Comparison of ENCODE assay signal across 18 mouse cellular contexts in the genomic region with DNA sequence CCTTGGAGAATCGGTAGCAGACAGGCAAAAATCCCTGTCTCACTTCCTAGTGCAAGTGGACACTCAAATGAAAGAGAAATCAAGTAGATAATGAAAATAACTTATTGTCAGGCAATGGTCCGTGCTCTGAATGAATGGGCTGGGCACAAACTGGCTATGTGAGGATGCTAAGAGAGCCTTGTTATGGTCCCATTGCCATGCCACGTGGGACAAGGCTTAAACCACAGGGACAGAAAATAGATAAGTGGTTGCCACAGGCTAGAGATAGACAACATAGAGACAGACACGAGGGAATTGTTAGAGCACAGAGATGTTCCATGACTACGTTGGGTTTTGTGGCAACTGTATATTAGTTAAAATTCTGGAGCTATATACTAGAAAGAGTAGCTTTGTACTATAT. TPM values are rescaled to one million over a fixed set of nuclear protein-coding genes. Genes with fewer than 3 reads are reported as not detected.
"Had no signal": no experiment of that assay in that cellular context is flagged by ENCODE, and none has a peak within 500 bp of the region (broad histone marks: within the 10 kb centered on the region; RNA-seq: fewer than 3 reads in every experiment).

No protein-coding gene starts in this region.

- H3K27ac ChIP-seq: limb, embryonic 12.5 days; limb, embryonic 15.5 days; liver, embryonic 14.5 days; midbrain, embryonic 10.5 days had no signal

- DNase-seq: kidney, adult 18-20 months; kidney, postnatal 10 days; kidney, postnatal 36 days; left cerebral cortex, postnatal 4 days; lung, embryonic 14.5 days; midbrain, embryonic 14.5 days; thymus, adult 2 months; thymus, postnatal 14 days had no signal

- H3K27me3 ChIP-seq: limb, embryonic 12.5 days; limb, embryonic 15.5 days had no signal

- H3K9ac ChIP-seq: limb, embryonic 12.5 days; limb, embryonic 15.5 days; liver, embryonic 14.5 days; liver, postnatal 0 days; lung, embryonic 14.5 days had no signal

- H3K36me3 ChIP-seq: limb, embryonic 12.5 days; limb, embryonic 15.5 days; midbrain, embryonic 10.5 days had no signal

- H3K4me3 ChIP-seq: limb, embryonic 12.5 days; limb, embryonic 15.5 days; midbrain, embryonic 10.5 days had no signal

- H3K4me2 ChIP-seq: limb, embryonic 12.5 days; limb, embryonic 15.5 days; liver, embryonic 11.5 days; lung, embryonic 14.5 days had no signal

- H3K9me3 ChIP-seq: limb, embryonic 12.5 days; limb, embryonic 15.5 days; midbrain, embryonic 10.5 days had no signal

- H3K4me1 ChIP-seq: midbrain, embryonic 10.5 days had no signal

- ATAC-seq: intestine, embryonic 16.5 days; lung, postnatal 0 days had no signal

RNA-seq across cellular contexts. Expression of a gene that starts 9.3 kb away (rescaled TPM):
- total RNA-seq: left cerebral cortex, postnatal 4 days; midbrain, postnatal 0 days had no signal
- polyA plus RNA-seq: limb, embryonic 12.5 days; midbrain, embryonic 10.5 days; midbrain, embryonic 14.5 days; neural tube, embryonic 14.5 days had no signal
